Mouse (Mus musculus) cortical plate, adult 2 months (tissue): ENCODE results near the gene Abtb1.

ENCODE experiments used
- CTCF ChIP-seq: fragments of 200-500 bp; IDR thresholded peaks from 2 replicates; pipeline ENCODE4 v1.5.1; 2011; ENCODE audit warnings: mild to moderate bottlenecking, control low read depth, low read length; ENCODE audit not compliant: insufficient read depth; ENCODE audit errors: extremely low read depth
- POLR2A ChIP-seq: fragments of 200-500 bp; IDR thresholded peaks from 2 replicates; pipeline ENCODE4 v1.6.1; 2011; ENCODE audit warnings: mild to moderate bottlenecking, low read length, control low read depth; ENCODE audit not compliant: insufficient read depth; ENCODE audit errors: extremely low read depth

DNA sequence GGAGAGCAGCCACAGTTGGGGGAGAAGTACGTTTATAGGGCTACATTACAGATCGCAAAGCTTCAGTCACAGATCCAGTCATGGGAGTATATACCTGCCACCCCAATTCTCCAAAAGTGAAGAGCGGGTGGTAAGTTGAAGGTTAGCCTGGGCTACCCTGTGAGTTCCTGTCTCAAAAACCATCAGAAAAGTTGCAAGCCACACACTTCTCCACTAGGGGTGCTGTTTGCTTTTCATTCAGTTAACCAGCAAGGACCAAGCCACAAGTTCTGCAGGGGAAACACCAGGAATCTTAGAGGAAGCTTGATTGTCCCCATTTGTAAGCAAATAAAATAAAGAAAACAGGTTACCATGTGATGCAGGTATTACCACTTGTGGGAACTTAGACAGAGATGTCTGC, 28.9 kb downstream of the Abtb1 start:
- peak; percentile 63 for TF ChIP-seq CTCF
- no peak for TF ChIP-seq POLR2A
